Mouse (Mus musculus) MEL (cell line): ENCODE results near the gene BC005537. TPM values are rescaled to one million over a fixed set of nuclear protein-coding genes. Genes with fewer than 3 reads are reported as not detected.

Source experiments
- DNase-seq: peaks from one replicate; pipeline ENCODE4 v3.0.0; 2011; ENCODE audit warnings: low read depth, low spot score
- H3K27ac ChIP-seq: 2 replicates; pipeline ENCODE4 v1.5.1; 2012; ENCODE audit warnings: low read depth, mild to moderate bottlenecking, control low read depth, low read length, moderate library complexity; ENCODE audit not compliant: control insufficient read depth
- H3K27me3 ChIP-seq, 2 experiments: fragments of 150-350 bp in 1 of 2; sonication (generic) in 1 of 2; 2 replicates each; pipeline ENCODE4 v1.6.1; 2012; ENCODE audit warnings: low read length in 2 of 2, mild to moderate bottlenecking in 2 of 2, improper control_type of control experiment in 1 of 2, moderate library complexity in 1 of 2; ENCODE audit not compliant: insufficient read depth in 2 of 2, control insufficient read depth in 1 of 2
- H3K36me3 ChIP-seq, 2 experiments: 2 replicates each; pipeline ENCODE4 v1.6.1; 2012 to 2014; ENCODE audit warnings: low read length in 2 of 2, improper control_type of control experiment in 1 of 2, inconsistent platforms in 1 of 2, mild to moderate bottlenecking in 1 of 2; ENCODE audit not compliant: insufficient read depth in 2 of 2, control insufficient read depth in 1 of 2
- H3K4me1 ChIP-seq, 2 experiments: fragments of 150-350 bp in 1 of 2; sonication (generic) in 1 of 2; 2 replicates each; pipeline ENCODE4 v1.6.1; 2012; ENCODE audit warnings: low read length in 2 of 2, improper control_type of control experiment in 1 of 2, mild to moderate bottlenecking in 1 of 2; ENCODE audit not compliant: insufficient read depth in 2 of 2, control insufficient read depth in 1 of 2
- H3K4me3 ChIP-seq, 2 experiments: fragments of 150-350 bp in 1 of 2; sonication (generic) in 1 of 2; 2 replicates each; pipeline ENCODE4 v1.5.1; 2012; ENCODE audit warnings: low read depth in 2 of 2, low read length in 2 of 2, mild to moderate bottlenecking in 2 of 2, moderate library complexity in 2 of 2, control low read depth in 1 of 2, improper control_type of control experiment in 1 of 2; ENCODE audit not compliant: control insufficient read depth in 1 of 2, insufficient read depth in 1 of 2
- H3K79me2 ChIP-seq: 2 replicates; pipeline ENCODE4 v1.6.1; 2012; ENCODE audit warnings: mild to moderate bottlenecking, low read length, moderate library complexity; ENCODE audit not compliant: control insufficient read depth, poor library complexity, insufficient read depth
- H3K9ac ChIP-seq: 2 replicates; pipeline ENCODE4 v1.6.1; 2012; ENCODE audit warnings: low read depth, mild to moderate bottlenecking, control low read depth, low read length, moderate library complexity; ENCODE audit not compliant: control insufficient read depth, poor library complexity, severe bottlenecking
- H3K9me3 ChIP-seq: fragments of 150-350 bp; sonication (generic); replicated peaks from 2 replicates; pipeline ENCODE4 v1.6.1; 2012; ENCODE audit warnings: mild to moderate bottlenecking, low read length, improper control_type of control experiment, moderate library complexity; ENCODE audit not compliant: insufficient read depth
- CHD1 ChIP-seq: IDR thresholded peaks from 2 replicates; pipeline ENCODE4 v1.6.1; 2012; ENCODE audit warnings: low read depth, mild to moderate bottlenecking, inconsistent platforms, low read length, improper control_type of control experiment
- CHD2 ChIP-seq: IDR thresholded peaks from 2 replicates; pipeline ENCODE4 v1.6.1; 2011; ENCODE audit warnings: low read length, improper control_type of control experiment
- CTCF ChIP-seq, 3 experiments: IDR thresholded peaks in 2 of 3; conservative IDR thresholded peaks in 1 of 3; 2 replicates each; pipeline ENCODE4 v1.5.1; 2011 to 2012; ENCODE audit warnings: low read length in 3 of 3, low read depth in 2 of 3, mild to moderate bottlenecking in 2 of 3, improper control_type of control experiment in 1 of 3, inconsistent platforms in 1 of 3, mixed read lengths in 1 of 3, moderate library complexity in 1 of 3; ENCODE audit not compliant: control insufficient read depth in 1 of 3, insufficient read depth in 1 of 3, poor library complexity in 1 of 3, severe bottlenecking in 1 of 3
- ELF1 ChIP-seq: IDR thresholded peaks from 2 replicates; pipeline ENCODE4 v1.6.1; 2014; ENCODE audit warnings: low read depth, mild to moderate bottlenecking, inconsistent platforms, low read length, improper control_type of control experiment, moderate library complexity
- EP300 ChIP-seq, 2 experiments: IDR thresholded peaks; 2 replicates each; pipeline ENCODE4 v1.6.1; 2011; ENCODE audit warnings: improper control_type of control experiment in 2 of 2, low read length in 2 of 2, low read depth in 1 of 2, mild to moderate bottlenecking in 1 of 2
- GABPA ChIP-seq: IDR thresholded peaks from 2 replicates; pipeline ENCODE4 v1.6.1; 2012; ENCODE audit warnings: low read depth, mild to moderate bottlenecking, inconsistent platforms, low read length, improper control_type of control experiment, moderate library complexity
- HCFC1 ChIP-seq: IDR thresholded peaks from 2 replicates; pipeline ENCODE4 v1.6.1; 2012; ENCODE audit warnings: low read depth, mild to moderate bottlenecking, inconsistent platforms, low read length, improper control_type of control experiment, moderate library complexity
- JUND ChIP-seq: IDR thresholded peaks from 2 replicates; pipeline ENCODE4 v1.6.1; 2011; ENCODE audit warnings: low read depth, mild to moderate bottlenecking, improper control_type of control experiment, low read length
- KAT2A ChIP-seq: conservative IDR thresholded peaks from 2 replicates; pipeline ENCODE4 v1.6.1; 2012; ENCODE audit warnings: low read depth, low read length, improper control_type of control experiment, inconsistent platforms
- MYB ChIP-seq: IDR thresholded peaks from 2 replicates; pipeline ENCODE4 v1.6.1; 2011; ENCODE audit warnings: mild to moderate bottlenecking, low read depth, low read length, improper control_type of control experiment
- MYC ChIP-seq: IDR thresholded peaks from 2 replicates; pipeline ENCODE4 v1.6.1; 2011; ENCODE audit warnings: low read depth, mild to moderate bottlenecking, low read length, improper control_type of control experiment, moderate library complexity
- POLR2AphosphoS2 ChIP-seq: IDR thresholded peaks from 2 replicates; pipeline ENCODE4 v1.6.1; 2011; ENCODE audit warnings: low read length, improper control_type of control experiment
- RCOR1 ChIP-seq: IDR thresholded peaks from 2 replicates; pipeline ENCODE4 v1.6.1; 2012; ENCODE audit warnings: low read depth, mild to moderate bottlenecking, inconsistent platforms, low read length, improper control_type of control experiment
- SMC3 ChIP-seq: IDR thresholded peaks from 2 replicates; pipeline ENCODE4 v1.6.1; 2011; ENCODE audit warnings: low read depth, low read length, improper control_type of control experiment
- TAL1 ChIP-seq: IDR thresholded peaks from 2 replicates; pipeline ENCODE4 v1.6.1; 2012; ENCODE audit warnings: mild to moderate bottlenecking, inconsistent platforms, low read length, moderate library complexity, mixed read lengths
- TBP ChIP-seq: IDR thresholded peaks from 2 replicates; pipeline ENCODE4 v1.8.0; 2011; ENCODE audit warnings: low read depth, low read length, improper control_type of control experiment
- UBTF ChIP-seq: IDR thresholded peaks from 2 replicates; pipeline ENCODE4 v1.6.1; 2012; ENCODE audit warnings: low read depth, mild to moderate bottlenecking, inconsistent platforms, low read length, improper control_type of control experiment, moderate library complexity, borderline replicate concordance; ENCODE audit not compliant: insufficient read depth
- USF1 ChIP-seq: IDR thresholded peaks from 2 replicates; pipeline ENCODE4 v1.6.1; 2014; ENCODE audit warnings: low read depth, mild to moderate bottlenecking, inconsistent platforms, low read length, improper control_type of control experiment, moderate library complexity
- ZC3H11A ChIP-seq: IDR thresholded peaks from 2 replicates; pipeline ENCODE4 v1.6.1; 2012; ENCODE audit warnings: low read depth, mild to moderate bottlenecking, inconsistent platforms, low read length, improper control_type of control experiment
- ZKSCAN1 ChIP-seq: IDR thresholded peaks from 2 replicates; pipeline ENCODE4 v1.6.1; 2012; ENCODE audit warnings: low read depth, mild to moderate bottlenecking, inconsistent platforms, low read length, improper control_type of control experiment, moderate library complexity
- ZMIZ1 ChIP-seq: IDR thresholded peaks from 2 replicates; pipeline ENCODE4 v1.6.1; 2012; ENCODE audit warnings: low read depth, mild to moderate bottlenecking, inconsistent platforms, low read length, improper control_type of control experiment, moderate library complexity
- polyA plus RNA-seq, 2 experiments: library from polyadenylated mRNA; stranded (reverse) in 1 of 2; unstranded in 1 of 2; fragments of >175 nt in 1 of 2; fragments of >200 nt in 1 of 2; gene quantifications; 2 replicates each; pipeline versions ENCODE4 v1.2.1 to v1.2.4; 2012; ENCODE audit warnings: low replicate concordance in 2 of 2, low read depth in 1 of 2; ENCODE audit not compliant: insufficient read length in 2 of 2, insufficient read depth in 1 of 2, missing spikeins in 1 of 2
- total RNA-seq: library from RNA; depleted of rRNA; stranded (reverse); fragments of 300-350 nt; gene quantifications from 2 replicates; pipeline ENCODE4 v1.2.3, GENCODE M21; 2012

The BC005537 gene
- total and polyA plus RNA-seq, 3 experiments: 32.7 to 62.6 (median 48.8) TPM

- no peak for TF ChIP-seq JUND
- 0 out of 2 replicates have a peak, but pooled peaks have one; percentile 61 for TF ChIP-seq MYC
- TF ChIP-seq ZC3H11A: no peak
- TF ChIP-seq USF1: 0 out of 2 replicates have a peak, but pooled peaks have one; percentile 34
- no peak for TF ChIP-seq ELF1
- TF ChIP-seq TBP: no peak
- no peak for TF ChIP-seq SMC3
- no peak for TF ChIP-seq GABPA
- TF ChIP-seq POLR2AphosphoS2: no peak
- TF ChIP-seq, all 39 proteins: peak for 7
These were observed 15.4 kb upstream of the BC005537 start (continued) for GRCm38 (mm10) chr13:24786014-24786490.

- H3K27me3 ChIP-seq: no peaks in the 10 kb centered on the region
- H3K4me3 ChIP-seq: no peak overlapping the region
- TF ChIP-seq MYB (no peak), TAL1 (no peak), UBTF (no peak), USF1 (no peak), JUND (no peak), POLR2AphosphoS2 (no peak), CHD1 (no peak), ZKSCAN1 (no peak), RCOR1 (no peak), CHD2 (no peak), HCFC1 (no peak), TBP (no peak), ZMIZ1 (no peak), EP300 (IDR thresholded peaks at IDR 0.05; ENCODE audit: low read depth in 1 of 2, low read length in 2 of 2) (no peak), KAT2A (no peak), CTCF (IDR thresholded peaks at IDR 0.05 in 2 of 3, conservative IDR thresholded peaks at IDR 0.05 in 1 of 3; ENCODE audit: control insufficient read depth in 1 of 3, insufficient read depth in 1 of 3, low read depth in 2 of 3, low read length in 3 of 3, poor library complexity in 1 of 3, severe bottlenecking in 1 of 3) (no peak)
- peaks cover 0 to 10% of the 10 kb centered on the region in 2 experiments; a peak in 2 of 4 replicates for H3K36me3 ChIP-seq
- no peaks in the 10 kb centered on the region for H3K9me3 ChIP-seq
- no peak for DNase-seq
- H3K27ac ChIP-seq: no peak overlapping the region
- no peaks in the 10 kb centered on the region for H3K79me2 ChIP-seq
- no peak overlapping the region for H3K9ac ChIP-seq
- peaks cover 4 to 19% of the 10 kb centered on the region in 2 experiments for H3K4me1 ChIP-seq
These were observed 14.0 kb upstream of the BC005537 start for GRCm38 (mm10) chr13:24787477-24787876.
